Mouse (Mus musculus) skeletal muscle tissue, adult 2 months (tissue): ENCODE measurements around the gene Map7.

Experiments used
- DNase-seq: peaks from one replicate; pipeline ENCODE4 v3.0.0-alpha.2; 2012; ENCODE audit warnings: low read depth, low spot score

The Map7 gene

GRCm38 (mm10) chr10:20148130-20148772 lies at the start of gene Map7:
Map7 (plus strand) TSS chr10:20148471.
- no peak for DNase-seq

- DNase-seq = no peak
Measured at GRCm38 (mm10) chr10:20101456-20101855, 46.8 kb upstream of the Map7 start.

GRCm38 (mm10) chr10:20104271-20104931 lies 43.9 kb upstream of the Map7 start:
- peak; percentile 85 for DNase-seq

GRCm38 (mm10) chr10:20105575-20105974 lies 42.7 kb upstream of the Map7 start:
- DNase-seq = no peak

GRCm38 (mm10) chr10:20107031-20107430 lies 41.2 kb upstream of the Map7 start:
- no peak for DNase-seq

GRCm38 (mm10) chr10:20111508-20111907 lies 36.8 kb upstream of the Map7 start:
- DNase-seq = no peak

GRCm38 (mm10) chr10:20112026-20112973 lies 36.0 kb upstream of the Map7 start:
- no peak for DNase-seq

GRCm38 (mm10) chr10:20119504-20120425 lies 28.5 kb upstream of the Map7 start:
- DNase-seq = no peak

GRCm38 (mm10) chr10:20121981-20122380 lies 26.3 kb upstream of the Map7 start:
- DNase-seq = no peak

- peak; percentile 16 for DNase-seq
Measured at GRCm38 (mm10) chr10:20123401-20123800, 24.9 kb upstream of the Map7 start.

GRCm38 (mm10) chr10:20124576-20124975 lies 23.7 kb upstream of the Map7 start:
- no peak for DNase-seq

- peak; percentile 32 for DNase-seq
Measured at GRCm38 (mm10) chr10:20125226-20125625, 23.0 kb upstream of the Map7 start.

GRCm38 (mm10) chr10:20132933-20133652 lies 15.2 kb upstream of the Map7 start:
- DNase-seq = no peak

- no peak for DNase-seq
Measured at GRCm38 (mm10) chr10:20135350-20136058, 12.8 kb upstream of the Map7 start.

GRCm38 (mm10) chr10:20136505-20136904 lies 11.8 kb upstream of the Map7 start:
- no peak for DNase-seq

- no peak for DNase-seq
Measured at GRCm38 (mm10) chr10:20141376-20141775, 6.9 kb upstream of the Map7 start.

GRCm38 (mm10) chr10:20148773-20149120 lies 476 bp downstream of the Map7 start:
- DNase-seq = no peak

GRCm38 (mm10) chr10:20149121-20149834 lies 1.0 kb downstream of the Map7 start:
- DNase-seq = peak; percentile 16

GRCm38 (mm10) chr10:20149835-20150355 lies 1.6 kb downstream of the Map7 start:
- no peak for DNase-seq
